Mouse (Mus musculus): Measurements from ENCODE around the gene Ptprr.

- TF ChIP-seq POLR2A (IDR thresholded peaks at IDR 0.05; ENCODE audit: low read depth, low read length) (no peak), CTCF (conservative IDR thresholded peaks at IDR 0.05; ENCODE audit: insufficient read depth, insufficient read length, low read depth, low read length) (no peak)
Measured at GRCm38 (mm10) chr10:116079396-116079795, 61.4 kb downstream of the Ptprr start.
